Mouse (Mus musculus): ENCODE data around the gene Zfp467. TPM values are rescaled to one million over a fixed set of nuclear protein-coding genes. Genes with fewer than 3 reads are reported as not detected.

Zfp467 gene
- polyA plus RNA-seq, 1 experiment from 2014 or later, result 31.4 TPM

Small RNA genes lying within 50 kb of the gene (microRNA-seq; reads per million reads assigned to microRNA genes)
- gene Gm24325, result not detected

Other genes starting within 250 kb of the Zfp467 start
- 16.0 and 23.4 TPM in 2 replicates for gene Krba1, start 50.2 kb downstream of the Zfp467 start, polyA plus RNA-seq (2014; fragmentation: Nextera tagmentation; extraction: Ambion mirVana)
- gene Sspo, start 2.4 kb upstream of the Zfp467 start, polyA plus RNA-seq (2014; fragmentation: Nextera tagmentation; extraction: Ambion mirVana), result 0.17 and 0.53 TPM in 2 replicates
- 19.9 and 20.3 TPM in 2 replicates for gene Atp6v0e2, start 91.8 kb upstream of the Zfp467 start, polyA plus RNA-seq (2014; fragmentation: Nextera tagmentation; extraction: Ambion mirVana)
- gene Lrrc61, start 109.0 kb upstream of the Zfp467 start, polyA plus RNA-seq (2014; fragmentation: Nextera tagmentation; extraction: Ambion mirVana), result 4.4 and 9.7 TPM in 2 replicates
- 44.2 and 59.0 TPM in 2 replicates for gene Rarres2, start 127.0 kb upstream of the Zfp467 start, polyA plus RNA-seq (2014; fragmentation: Nextera tagmentation; extraction: Ambion mirVana)
- gene Gm45021, start 143.8 kb upstream of the Zfp467 start, polyA plus RNA-seq (2014; fragmentation: Nextera tagmentation; extraction: Ambion mirVana), result not detected in 2 replicates
- gene Repin1, start 148.1 kb upstream of the Zfp467 start, polyA plus RNA-seq (2014; fragmentation: Nextera tagmentation; extraction: Ambion mirVana), result 32.6 and 47.0 TPM in 2 replicates
- gene Gm44965, start 148.1 kb upstream of the Zfp467 start, polyA plus RNA-seq (2014; fragmentation: Nextera tagmentation; extraction: Ambion mirVana), result 0.77 TPM in 1 of 2 replicates, not detected in the other
- gene Zfp775, start 156.2 kb upstream of the Zfp467 start, polyA plus RNA-seq (2014; fragmentation: Nextera tagmentation; extraction: Ambion mirVana), result 5.7 and 6.6 TPM in 2 replicates
- gene AI854703, start 180.9 kb upstream of the Zfp467 start, polyA plus RNA-seq (2014; fragmentation: Nextera tagmentation; extraction: Ambion mirVana), result 0.90 and 1.4 TPM in 2 replicates
- 1.1 and 1.4 TPM in 2 replicates for gene Gimap8, start 201.4 kb upstream of the Zfp467 start, polyA plus RNA-seq (2014; fragmentation: Nextera tagmentation; extraction: Ambion mirVana)
- gene Gimap9, start 230.3 kb upstream of the Zfp467 start, polyA plus RNA-seq (2014; fragmentation: Nextera tagmentation; extraction: Ambion mirVana), result 9.9 and 13.4 TPM in 2 replicates
- 51.3 and 54.1 TPM in 2 replicates for gene Gimap4, start 238.7 kb upstream of the Zfp467 start, polyA plus RNA-seq (2014; fragmentation: Nextera tagmentation; extraction: Ambion mirVana)

All from kidney, embryonic 14.5 days (tissue).